Mouse (Mus musculus): ENCODE measurements around the gene Lsg1. TPM values are rescaled to one million over a fixed set of nuclear protein-coding genes. Genes with fewer than 3 reads are reported as not detected.

The Lsg1 gene
- total RNA-seq (2021), result 10 to 100 TPM; 21.2 to 23.2 TPM
- long read RNA-seq, experiment 1, transcript Lsg1-201 (14 exons, 3,180 nt), result major isoform, 11 of 23 reads
- long read RNA-seq, experiment 1, partial matches to known transcripts, result 6 of 23 reads
- long read RNA-seq, experiment 1, other reads (novel, unspliced or antisense), result 5 of 23 reads
- long read RNA-seq, experiment 2, transcript Lsg1-201 (14 exons, 3,180 nt), result major isoform, 15 of 24 reads
- long read RNA-seq, experiment 2, partial matches to known transcripts, result 1 of 24 reads
- long read RNA-seq, experiment 2, other reads (novel, unspliced or antisense), result 8 of 24 reads

GRCm38 (mm10) chr16:30587494-30588327 lies at the start of gene Lsg1:
Gene Lsg1 (minus strand): TSS chr16:30587592.
- peak within 1 kb of the TSS; percentile 94 for H3K4me3 ChIP-seq
- intact Hi-C loops (cut with DNase I), result loop anchor here (2.0 kb wide), 1 partner anchor 483 kb away; no protein-coding TSS in a partner anchor
- peak within 1 kb of the TSS; percentile 97 for H3K27ac ChIP-seq
- DNase-seq (ENCODE audit: extremely low spot score in 1 of 2, low spot score in 2 of 2), result peak; percentile 81 to 85
- TF ChIP-seq CTCF (IDR thresholded peaks at IDR 0.05), result peak; percentile 41

- no peak for TF ChIP-seq CTCF (IDR thresholded peaks at IDR 0.05)
- no peak for DNase-seq (ENCODE audit: extremely low spot score in 1 of 2, low spot score in 2 of 2)
- Histone ChIP-seq H3K27ac (no peak overlapping the region), H3K4me3 (no peak overlapping the region)
- intact Hi-C loops (cut with DNase I), result no loop called here
Measured at GRCm38 (mm10) chr16:30633906-30634746, 46.7 kb upstream of the Lsg1 start.

- no peak for DNase-seq (ENCODE audit: extremely low spot score in 1 of 2, low spot score in 2 of 2)
- TF ChIP-seq CTCF (IDR thresholded peaks at IDR 0.05), result no peak
- H3K27ac ChIP-seq, result no peak overlapping the region
- intact Hi-C loops (cut with DNase I), result no loop called here
- no peak overlapping the region for H3K4me3 ChIP-seq
Measured at GRCm38 (mm10) chr16:30629509-30629908, 42.1 kb upstream of the Lsg1 start.

- TF ChIP-seq CTCF (IDR thresholded peaks at IDR 0.05), result no peak
- intact Hi-C loops (cut with DNase I), result no loop called here
- H3K4me3 ChIP-seq, result no peak overlapping the region
- no peak overlapping the region for H3K27ac ChIP-seq
- DNase-seq (ENCODE audit: extremely low spot score in 1 of 2, low spot score in 2 of 2), result no peak
Measured at GRCm38 (mm10) chr16:30628401-30628800, 41.0 kb upstream of the Lsg1 start.

- intact Hi-C loops (cut with DNase I), result no loop called here
- no peak for DNase-seq (ENCODE audit: extremely low spot score in 1 of 2, low spot score in 2 of 2)
- no peak overlapping the region for H3K27ac ChIP-seq
- no peak overlapping the region for H3K4me3 ChIP-seq
- TF ChIP-seq CTCF (IDR thresholded peaks at IDR 0.05), result no peak
Measured at GRCm38 (mm10) chr16:30627586-30628337, 40.4 kb upstream of the Lsg1 start.

- no peak for DNase-seq (ENCODE audit: extremely low spot score in 1 of 2, low spot score in 2 of 2)
- no peak overlapping the region for H3K4me3 ChIP-seq
- no peak overlapping the region for H3K27ac ChIP-seq
- no peak for TF ChIP-seq CTCF (IDR thresholded peaks at IDR 0.05)
- intact Hi-C loops (cut with DNase I), result no loop called here
Measured at GRCm38 (mm10) chr16:30624640-30625039, 37.2 kb upstream of the Lsg1 start.

- intact Hi-C loops (cut with DNase I), result no loop called here
- TF ChIP-seq CTCF (IDR thresholded peaks at IDR 0.05), result no peak
- no peak overlapping the region for H3K4me3 ChIP-seq
- DNase-seq (ENCODE audit: extremely low spot score in 1 of 2, low spot score in 2 of 2), result no peak
- no peak overlapping the region for H3K27ac ChIP-seq
Measured at GRCm38 (mm10) chr16:30623645-30624044, 36.3 kb upstream of the Lsg1 start.

- intact Hi-C loops (cut with DNase I), result no loop called here
- no peak for TF ChIP-seq CTCF (IDR thresholded peaks at IDR 0.05)
- Histone ChIP-seq H3K27ac (no peak overlapping the region), H3K4me3 (no peak overlapping the region)
- DNase-seq (ENCODE audit: extremely low spot score in 1 of 2, low spot score in 2 of 2), result no peak
Measured at GRCm38 (mm10) chr16:30616281-30616680, 28.9 kb upstream of the Lsg1 start.

GRCm38 (mm10) chr16:30614705-30615317 lies 27.4 kb upstream of the Lsg1 start:
- intact Hi-C loops (cut with DNase I), result no loop called here
- no peak for TF ChIP-seq CTCF (IDR thresholded peaks at IDR 0.05)
- no peak overlapping the region for H3K4me3 ChIP-seq
- H3K27ac ChIP-seq, result no peak overlapping the region
- DNase-seq (ENCODE audit: extremely low spot score in 1 of 2, low spot score in 2 of 2), result no peak

- Histone ChIP-seq H3K27ac (no peak overlapping the region), H3K4me3 (no peak overlapping the region)
- no peak for TF ChIP-seq CTCF (IDR thresholded peaks at IDR 0.05)
- no peak for DNase-seq (ENCODE audit: extremely low spot score in 1 of 2, low spot score in 2 of 2)
- intact Hi-C loops (cut with DNase I), result no loop called here
Measured at GRCm38 (mm10) chr16:30614122-30614521, 26.7 kb upstream of the Lsg1 start.

- Histone ChIP-seq H3K27ac (no peak overlapping the region), H3K4me3 (no peak overlapping the region)
- TF ChIP-seq CTCF (IDR thresholded peaks at IDR 0.05), result no peak
- intact Hi-C loops (cut with DNase I), result no loop called here
- DNase-seq (ENCODE audit: extremely low spot score in 1 of 2, low spot score in 2 of 2), result no peak
Measured at GRCm38 (mm10) chr16:30613122-30613521, 25.7 kb upstream of the Lsg1 start.
